Mouse (Mus musculus) lung, postnatal 10 days (tissue): ENCODE data around the gene Ccdc15.

ENCODE experiments used
- DNase-seq: peaks from one replicate; pipeline ENCODE4 v3.0.0; 2021

Ccdc15 gene

DNA sequence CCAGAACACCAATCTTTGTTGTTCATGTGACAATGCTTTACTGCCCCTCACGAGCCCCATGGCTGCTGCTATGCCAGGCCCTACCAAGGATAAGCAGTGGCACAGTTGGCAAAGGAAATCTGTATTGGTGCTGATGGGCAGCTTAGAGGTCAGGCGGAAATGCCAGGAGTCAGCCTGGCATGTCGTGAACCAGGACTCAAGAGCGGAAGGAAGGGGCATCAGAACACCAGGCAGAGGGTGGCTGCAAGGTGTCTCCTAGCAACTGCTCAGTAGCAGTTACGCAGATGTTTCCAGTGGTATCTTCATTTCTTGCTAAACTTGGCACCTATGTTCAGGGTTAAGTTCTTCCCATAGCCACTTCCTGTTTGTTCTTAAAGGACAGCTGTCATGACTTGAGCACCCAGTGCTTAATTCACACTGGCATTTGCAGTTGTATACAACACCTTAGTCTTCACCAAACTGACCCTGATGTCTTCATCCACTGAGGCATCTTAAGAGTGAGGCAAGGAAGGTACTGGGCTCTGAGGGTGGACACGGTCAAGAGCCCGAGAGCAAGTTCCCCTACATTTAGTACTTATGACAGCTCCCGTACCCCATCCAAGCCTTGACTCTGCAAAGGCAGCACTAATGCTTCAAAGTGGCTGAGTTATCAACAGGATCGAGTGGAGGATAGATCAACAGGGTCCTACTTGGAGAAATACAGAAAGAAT, 117.6 kb downstream of the Ccdc15 start:
- no peak for DNase-seq

DNA sequence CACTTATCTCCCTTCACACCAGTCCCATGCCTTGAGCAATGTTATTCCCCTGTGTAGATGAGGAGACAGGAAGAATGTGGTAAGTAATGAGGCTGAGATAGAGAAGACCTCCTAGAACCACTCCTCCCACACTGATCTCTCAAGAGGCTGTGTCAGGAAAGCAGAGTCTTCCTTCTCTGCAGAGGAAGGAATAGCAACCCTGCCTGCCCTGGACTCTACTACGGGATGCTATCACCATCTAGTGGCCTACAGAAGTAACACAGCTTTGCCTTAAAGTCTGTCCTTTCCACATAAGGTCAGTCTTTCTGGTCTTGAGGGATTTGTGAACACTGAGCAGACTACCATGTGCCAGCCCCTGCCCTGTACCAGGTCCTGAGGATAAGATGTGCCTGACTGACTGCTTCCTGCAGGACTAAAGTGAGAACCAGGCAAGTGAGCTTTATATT, 118.3 kb downstream of the Ccdc15 start:
- DNase-seq, result peak; percentile 79
